Mouse (Mus musculus) kidney, postnatal 0 days (tissue): ENCODE measurements around the gene Prkcd. TPM values are rescaled to one million over a fixed set of nuclear protein-coding genes. Genes with fewer than 3 reads are reported as not detected.
A peak's percentile ranks its signal among the peaks of the same experiment; 100 is the strongest.

Experiments
- ATAC-seq: fragments of 200-750 bp; cut with Nextera tagmentation; replicated peaks from 2 replicates; pipeline ENCODE4 v1.8.0; 2017; ENCODE audit warnings: low read depth, moderate number of reproducible peaks, moderate TSS enrichment, moderate library complexity; ENCODE audit not compliant: low FRiP score
- DNase-seq: peaks from one replicate; pipeline ENCODE4 v3.0.0-alpha.2; 2016; ENCODE audit warnings: low spot score
- H3K27ac ChIP-seq: fragments of 300-500 bp; sonication (generic); 2 replicates; pipeline ENCODE4 v1.5.1; 2014; ENCODE audit warnings: mild to moderate bottlenecking
- H3K27me3 ChIP-seq: fragments of 300-500 bp; sonication (generic); 2 replicates; pipeline ENCODE4 v1.6.1; 2014; ENCODE audit warnings: low read length, mixed read lengths; ENCODE audit not compliant: insufficient read depth
- H3K36me3 ChIP-seq: fragments of 300-500 bp; sonication (generic); 2 replicates; pipeline ENCODE4 v1.6.1; 2014; ENCODE audit warnings: low read length, mixed read lengths; ENCODE audit not compliant: insufficient read depth
- H3K4me1 ChIP-seq: fragments of 300-500 bp; sonication (generic); replicated peaks from 2 replicates; pipeline ENCODE4 v1.6.1; 2014; ENCODE audit warnings: antibody characterized with exemption, low read length, mixed read lengths; ENCODE audit not compliant: insufficient read depth
- H3K4me2 ChIP-seq: fragments of 300-500 bp; sonication (generic); 2 replicates; pipeline ENCODE4 v1.6.1; 2014; ENCODE audit warnings: mild to moderate bottlenecking, low read length, moderate library complexity, mixed read lengths
- H3K4me3 ChIP-seq: fragments of 300-500 bp; sonication (generic); replicated peaks from 2 replicates; pipeline ENCODE4 v1.5.1; 2014; ENCODE audit warnings: low read depth, low read length
- H3K9ac ChIP-seq: fragments of 300-500 bp; sonication (generic); 2 replicates; pipeline ENCODE4 v1.6.1; 2014; ENCODE audit warnings: low read depth, low read length
- H3K9me3 ChIP-seq: fragments of 300-500 bp; sonication (generic); replicated peaks from 2 replicates; pipeline ENCODE4 v1.6.1; 2016; ENCODE audit warnings: low read length, inconsistent platforms, mixed read lengths
- CTCF ChIP-seq: IDR thresholded peaks from 2 replicates; pipeline ENCODE4 v1.5.1; 2016; ENCODE audit warnings: antibody characterized with exemption, low read depth, mild to moderate bottlenecking, moderate library complexity
- WGBS: fragments of 180-500 bp; shearing (Covaris S2); extraction: QIAGEN DNeasy Blood & Tissue Kit; methylation state at CpG from one replicate; pipeline ENCODE4 v1.1.7; 2014; 5-methylcytosine and 5-hydroxymethylcytosine counted together
- polyA plus RNA-seq: library from polyadenylated mRNA; unstranded; fragments of >200 nt; fragmentation: Nextera tagmentation; extraction: Ambion mirVana; gene quantifications from 2 replicates; pipeline ENCODE4 v1.2.1, GENCODE M21; 2015

Prkcd gene
- polyA plus RNA-seq, 1 experiment from 2014 or later = 44.9 TPM

DNA sequence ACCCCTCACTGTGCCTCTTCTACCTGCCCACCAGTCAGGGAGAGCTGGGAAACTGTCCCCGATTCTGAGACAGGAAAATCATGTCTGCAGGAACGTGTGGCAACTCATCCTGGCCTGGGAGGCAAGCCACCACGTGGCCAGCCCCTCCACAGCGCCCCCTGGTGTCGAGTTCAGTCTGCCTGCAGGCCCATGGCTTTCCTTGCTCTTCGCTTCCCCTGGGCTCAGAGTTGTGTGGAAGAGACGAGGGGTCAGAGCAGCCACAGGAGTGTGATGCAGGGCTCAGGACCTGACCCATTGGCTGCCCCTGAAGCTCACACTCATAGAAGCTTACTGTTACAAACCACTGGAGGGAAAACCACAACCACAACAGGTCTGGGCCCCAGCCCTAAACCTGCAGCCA, 13.5 kb downstream of the Prkcd start:
- Histone ChIP-seq H3K4me2 (no peak overlapping the region), H3K27me3 (no peaks in the 10 kb centered on the region), H3K9me3 (no peaks in the 10 kb centered on the region), H3K27ac (no peak overlapping the region), H3K9ac (no peak overlapping the region), H3K36me3 (0 out of 2 replicates have a peak, but pooled peaks cover 4% of the 10 kb centered on the region), H3K4me1 (no peaks in the 10 kb centered on the region), H3K4me3 (no peak overlapping the region)
- TF ChIP-seq CTCF = peak; percentile 92
- ATAC-seq (no peak; the same call in 1 of the 2 replicates), DNase-seq (peak; percentile 68)
- 21% methylated on average over 7 of the region's 7 CpGs for WGBS

DNA sequence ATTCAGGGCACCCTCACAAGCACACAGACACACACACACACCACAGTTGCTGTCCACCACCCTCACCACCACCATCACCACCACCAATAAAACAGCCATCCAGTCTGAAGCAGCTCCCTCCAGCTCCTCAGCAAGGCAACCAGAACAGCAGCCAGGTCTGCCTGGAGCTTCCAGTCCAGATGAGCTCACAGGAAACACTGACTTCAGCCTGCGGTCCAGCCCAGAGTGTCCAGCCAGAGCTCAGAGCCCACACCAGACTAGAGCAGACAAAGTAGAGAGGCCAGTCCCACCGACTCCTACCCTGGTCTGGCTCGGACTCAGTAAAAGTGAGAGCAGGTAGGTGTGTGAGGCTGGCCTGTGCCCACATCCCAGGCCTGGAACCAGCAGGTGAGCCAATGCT, 15.1 kb downstream of the Prkcd start:
- Histone ChIP-seq H3K4me2 (no peak overlapping the region), H3K4me3 (no peak overlapping the region), H3K9ac (no peak overlapping the region), H3K27me3 (no peaks in the 10 kb centered on the region), H3K36me3 (0 out of 2 replicates have a peak, but pooled peaks cover 4% of the 10 kb centered on the region), H3K9me3 (no peaks in the 10 kb centered on the region), H3K4me1 (no peaks in the 10 kb centered on the region), H3K27ac (no peak overlapping the region)
- ATAC-seq (no peak), DNase-seq (no peak)
- WGBS = 73% methylated on average over 3 of the region's 3 CpGs
- no peak for TF ChIP-seq CTCF

DNA sequence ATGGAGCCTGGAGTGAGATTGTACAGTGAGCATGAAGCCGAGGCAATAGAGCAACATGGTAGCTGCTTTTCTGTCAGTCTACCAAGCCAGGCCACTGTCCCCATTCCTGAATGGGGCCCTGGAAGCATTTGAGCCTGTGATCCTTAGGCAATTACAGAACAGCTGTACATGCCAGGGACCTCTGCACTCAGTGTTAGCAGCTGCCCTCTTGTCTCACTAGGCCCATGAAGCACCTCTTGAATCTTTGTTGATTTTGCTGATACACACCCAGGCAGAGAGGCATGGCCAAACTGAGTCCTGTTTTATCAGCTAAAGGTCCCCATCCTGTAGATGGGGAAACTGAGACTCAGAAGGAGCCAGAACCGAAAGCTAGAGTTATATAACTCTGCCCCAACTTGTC, 15.7 kb downstream of the Prkcd start:
- Histone ChIP-seq H3K36me3 (0 out of 2 replicates have a peak, but pooled peaks cover 4% of the 10 kb centered on the region), H3K9me3 (no peaks in the 10 kb centered on the region), H3K4me3 (no peak overlapping the region), H3K27ac (no peak overlapping the region), H3K4me2 (no peak overlapping the region), H3K4me1 (no peaks in the 10 kb centered on the region), H3K9ac (no peak overlapping the region), H3K27me3 (no peaks in the 10 kb centered on the region)
- ATAC-seq (no peak), DNase-seq (no peak)
- TF ChIP-seq CTCF = no peak
- WGBS = 68% methylated on average over 2 of the region's 2 CpGs

DNA sequence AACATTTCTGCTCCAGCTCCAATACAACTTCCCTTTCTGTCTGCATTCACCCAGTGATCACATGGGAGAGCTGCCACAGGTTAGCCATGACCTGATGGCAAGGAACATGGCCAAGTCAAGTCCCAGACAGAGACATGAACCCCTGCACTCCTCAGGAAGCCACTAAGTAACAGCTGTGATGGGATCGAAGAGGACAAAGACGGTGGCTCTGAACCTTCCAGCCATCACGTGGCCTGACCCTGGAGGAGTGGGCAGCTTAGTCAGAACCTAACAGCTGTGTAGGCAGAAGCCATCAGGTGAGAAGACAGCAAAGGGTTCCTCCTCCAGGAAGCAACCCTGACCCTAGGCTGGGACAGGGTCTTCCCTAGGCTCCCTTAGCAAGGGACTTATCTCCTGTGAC, 16.5 kb downstream of the Prkcd start:
- Histone ChIP-seq H3K27me3 (no peaks in the 10 kb centered on the region), H3K36me3 (0 out of 2 replicates have a peak, but pooled peaks cover 4% of the 10 kb centered on the region), H3K4me1 (no peaks in the 10 kb centered on the region), H3K27ac (no peak overlapping the region), H3K9ac (no peak overlapping the region), H3K4me2 (no peak overlapping the region), H3K4me3 (no peak overlapping the region), H3K9me3 (no peaks in the 10 kb centered on the region)
- no peak for ATAC-seq
- no peak for DNase-seq
- TF ChIP-seq CTCF = no peak
- 84% methylated on average over 3 of the region's 3 CpGs for WGBS

DNA sequence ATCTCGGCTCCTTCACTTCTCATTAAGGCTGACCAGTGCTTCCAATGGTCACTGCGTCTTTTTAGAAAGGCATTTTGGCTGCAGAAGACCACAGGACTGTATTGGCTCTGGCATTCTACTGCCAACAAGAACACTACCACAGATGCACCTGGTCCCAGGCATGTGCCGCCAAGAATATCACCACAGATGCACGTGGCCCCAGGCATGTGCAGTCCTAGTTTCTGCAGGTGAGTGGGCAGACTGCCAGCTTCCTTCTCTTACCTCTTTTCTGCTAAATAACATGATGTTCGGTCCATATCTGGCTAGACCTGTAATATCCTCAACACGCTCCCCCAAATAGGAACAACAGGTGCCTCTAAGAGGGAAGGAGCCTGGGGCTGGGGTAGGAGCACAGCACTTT, 17.8 kb downstream of the Prkcd start:
- 86% methylated on average over 6 of the region's 6 CpGs for WGBS
- Histone ChIP-seq H3K4me2 (no peak overlapping the region), H3K27ac (no peak overlapping the region), H3K9me3 (no peaks in the 10 kb centered on the region), H3K36me3 (0 out of 2 replicates have a peak, but pooled peaks cover 10% of the 10 kb centered on the region), H3K9ac (no peak overlapping the region), H3K27me3 (no peaks in the 10 kb centered on the region), H3K4me3 (no peak overlapping the region), H3K4me1 (no peaks in the 10 kb centered on the region)
- no peak for ATAC-seq
- DNase-seq = no peak
- no peak for TF ChIP-seq CTCF

DNA sequence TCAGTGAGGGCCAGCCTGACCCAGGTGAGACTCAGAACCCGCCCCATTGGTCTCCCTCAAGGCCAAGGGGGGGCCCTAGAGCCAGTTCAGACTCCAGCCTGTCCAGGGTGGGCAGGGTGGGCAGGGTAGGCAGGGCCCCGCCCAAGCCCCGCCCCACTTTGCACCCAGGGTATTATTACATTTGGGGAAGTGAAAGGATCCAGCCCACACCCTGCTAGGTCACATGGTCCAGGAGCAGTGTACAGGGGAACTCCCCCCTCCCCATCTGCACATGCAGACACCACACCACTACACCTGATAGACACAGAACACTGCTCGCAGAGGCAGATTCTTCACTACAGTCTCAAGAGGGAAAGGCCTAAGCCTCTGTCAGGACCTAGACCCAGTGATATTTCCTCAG, 18.3 kb downstream of the Prkcd start:
- H3K36me3 ChIP-seq = 0 out of 2 replicates have a peak, but pooled peaks cover 10% of the 10 kb centered on the region
- WGBS = 86% methylated on average over 4 of the region's 4 CpGs
- DNase-seq (no peak), ATAC-seq (0 out of 2 replicates have a peak, but pooled peaks have one; percentile 5)
- H3K4me3 ChIP-seq = no peak overlapping the region
- H3K27me3 ChIP-seq = no peaks in the 10 kb centered on the region
- no peak for TF ChIP-seq CTCF
- no peaks in the 10 kb centered on the region for H3K4me1 ChIP-seq
- no peak overlapping the region for H3K4me2 ChIP-seq
- H3K9ac ChIP-seq = no peak overlapping the region
- H3K9me3 ChIP-seq = no peaks in the 10 kb centered on the region
- H3K27ac ChIP-seq = no peak overlapping the region

DNA sequence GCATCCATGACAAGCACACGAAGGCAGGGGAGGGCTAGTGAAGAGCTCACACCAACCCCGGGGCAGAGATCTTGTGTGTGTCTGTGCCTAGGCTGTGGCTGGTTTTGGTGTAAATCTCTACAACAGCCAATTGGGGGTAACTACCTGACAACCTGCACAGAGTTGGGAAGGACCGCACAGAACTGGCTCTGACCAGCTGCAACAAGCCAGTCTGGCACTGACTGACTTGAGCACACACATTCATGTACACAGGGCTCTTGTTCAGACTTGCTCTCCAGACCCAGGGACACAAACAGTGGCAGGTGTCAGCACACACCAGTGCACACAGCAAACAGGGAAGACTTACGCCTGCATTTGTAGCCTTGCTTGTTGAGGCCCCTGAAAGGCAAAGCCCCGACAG, 19.2 kb downstream of the Prkcd start:
- Histone ChIP-seq H3K27me3 (no peaks in the 10 kb centered on the region), H3K9ac (no peak overlapping the region), H3K36me3 (peaks cover 15% of the 10 kb centered on the region; the same call in 1 of the 2 replicates), H3K4me3 (no peak overlapping the region), H3K4me1 (no peaks in the 10 kb centered on the region), H3K4me2 (no peak overlapping the region), H3K27ac (no peak overlapping the region), H3K9me3 (no peaks in the 10 kb centered on the region)
- ATAC-seq (no peak), DNase-seq (no peak)
- TF ChIP-seq CTCF = no peak
- 74% methylated on average over 5 of the region's 5 CpGs for WGBS
